Mouse (Mus musculus) erythroblast, embryonic 14.5 days (primary cell): ENCODE results near the gene Neurod2.

Experiments
- GATA1 ChIP-seq: IDR thresholded peaks from 2 replicates; pipeline ENCODE4 v1.6.1; 2012; ENCODE audit warnings: low read length, inconsistent platforms, mixed read lengths
- TAL1 ChIP-seq: IDR thresholded peaks from 3 replicates; pipeline ENCODE4 v1.6.1; 2012; ENCODE audit warnings: low read length, inconsistent platforms, mixed read lengths

DNA sequence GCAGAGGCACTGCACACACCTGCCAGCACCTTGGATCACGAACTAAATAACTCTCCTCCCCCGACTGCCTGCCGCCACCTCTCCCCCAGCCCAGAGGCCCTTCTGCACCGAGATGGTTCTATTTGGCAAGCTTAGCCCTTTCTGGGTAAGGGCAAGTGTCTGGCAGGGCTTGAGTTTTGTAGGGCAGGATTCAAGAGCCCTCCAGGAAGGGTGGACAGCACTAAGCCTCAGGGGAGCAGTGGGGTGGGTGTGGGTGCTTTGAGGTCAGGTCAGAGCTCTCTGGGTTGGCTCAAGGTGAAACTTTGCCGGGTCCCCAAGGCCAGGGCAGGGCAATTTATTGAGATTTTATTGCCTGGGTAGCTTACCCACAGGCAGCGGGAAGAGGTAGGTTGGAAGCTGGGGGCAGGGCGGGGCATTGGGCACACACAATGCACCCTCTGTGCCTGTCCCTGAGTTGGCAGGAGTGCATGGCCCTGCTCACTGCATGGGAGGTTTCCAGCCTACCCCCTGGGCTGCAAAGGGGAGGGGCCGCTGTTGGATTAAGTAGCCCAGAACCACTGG lies 24.3 kb upstream of the Neurod2 start:
- no peak for TF ChIP-seq GATA1
- no peak for TF ChIP-seq TAL1
